Mouse (Mus musculus) lung, postnatal 0 days (tissue): ENCODE data around the gene Ugt1a9.

ENCODE experiments used
- CTCF ChIP-seq: IDR thresholded peaks from 2 replicates; pipeline ENCODE4 v1.5.1; 2016; ENCODE audit warnings: antibody characterized with exemption, mild to moderate bottlenecking
- EP300 ChIP-seq: IDR thresholded peaks from 2 replicates; pipeline ENCODE4 v1.6.1; 2016; ENCODE audit warnings: antibody characterized with exemption, mild to moderate bottlenecking, control low read depth

DNA sequence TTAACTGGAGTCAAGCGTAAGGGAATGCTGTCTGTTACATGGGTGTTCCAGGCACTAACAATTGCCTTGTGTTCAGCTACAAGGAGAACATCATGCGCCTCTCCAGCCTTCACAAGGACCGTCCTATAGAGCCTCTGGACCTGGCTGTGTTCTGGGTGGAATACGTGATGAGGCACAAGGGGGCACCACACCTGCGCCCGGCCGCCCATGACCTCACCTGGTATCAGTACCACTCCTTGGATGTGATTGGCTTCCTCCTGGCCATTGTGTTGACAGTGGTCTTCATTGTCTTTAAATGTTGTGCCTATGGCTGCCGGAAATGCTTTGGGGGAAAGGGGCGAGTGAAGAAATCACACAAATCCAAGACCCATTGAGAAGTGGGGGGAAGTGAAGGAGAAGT, 147.5 kb downstream of the Ugt1a9 start:
- no peak for TF ChIP-seq CTCF
- no peak for TF ChIP-seq EP300
